Comparison of ENCODE assay signal across 35 mouse cellular contexts in genomic region chr11:6549770-6550169, GRCm38 (mm10). TPM values are rescaled to one million over a fixed set of nuclear protein-coding genes. Genes with fewer than 3 reads are reported as not detected.
"Had no signal": no experiment of that assay in that cellular context is flagged by ENCODE, and none has a peak within 500 bp of the region (broad histone marks: within the 10 kb centered on the region; RNA-seq: fewer than 3 reads in every experiment).

No protein-coding gene starts in this region.

- H3K4me3 ChIP-seq: heart, adult 2 months; heart, embryonic 12.5 days; heart, embryonic 13.5 days; heart, embryonic 15.5 days; hindbrain, embryonic 10.5 days; hindbrain, embryonic 12.5 days; hindbrain, embryonic 13.5 days; hindbrain, embryonic 15.5 days; intestine, embryonic 15.5 days; kidney, embryonic 15.5 days; layer of hippocampus, adult 2 months had no signal

- ATAC-seq: hindbrain, embryonic 16.5 days; hindbrain, postnatal 0 days; inflammation-experienced regulatory T-cells, adult 6 months; intestine, embryonic 15.5 days; intestine, embryonic 16.5 days; intestine, postnatal 0 days had no signal

- H3K4me2 ChIP-seq: heart, embryonic 11.5 days; heart, embryonic 12.5 days; heart, embryonic 13.5 days; heart, embryonic 15.5 days; hindbrain, embryonic 12.5 days; hindbrain, embryonic 13.5 days; hindbrain, embryonic 14.5 days; hindbrain, embryonic 15.5 days; intestine, embryonic 15.5 days; kidney, embryonic 15.5 days had no signal

- H3K36me3 ChIP-seq: heart, embryonic 15.5 days; hindbrain, embryonic 15.5 days had no signal

- H3K9ac ChIP-seq: heart, embryonic 12.5 days; heart, embryonic 13.5 days; heart, embryonic 15.5 days; hindbrain, embryonic 12.5 days; hindbrain, embryonic 13.5 days; hindbrain, embryonic 14.5 days; hindbrain, embryonic 15.5 days; intestine, embryonic 15.5 days; kidney, embryonic 15.5 days had no signal

- H3K9me3 ChIP-seq: heart, embryonic 12.5 days; heart, embryonic 13.5 days; heart, embryonic 15.5 days; hindbrain, embryonic 10.5 days; hindbrain, embryonic 12.5 days; hindbrain, embryonic 13.5 days; hindbrain, embryonic 15.5 days; intestine, embryonic 15.5 days; kidney, embryonic 15.5 days had no signal

- H3K27me3 ChIP-seq: heart, embryonic 12.5 days; heart, embryonic 13.5 days; heart, embryonic 15.5 days; hindbrain, embryonic 12.5 days; hindbrain, embryonic 13.5 days; hindbrain, embryonic 15.5 days; intestine, embryonic 15.5 days; kidney, embryonic 15.5 days had no signal

- DNase-seq: heart, adult 2 months; heart, postnatal 10 days; heart, postnatal 14 days; heart, postnatal 36 days; heart, postnatal 4 days; kidney, adult 11 months; kidney, adult 18-20 months; kidney, adult 2 months; kidney, adult 8-10 months; kidney, adult 9 months; kidney, postnatal 10 days; kidney, postnatal 14 days; kidney, postnatal 25 days; kidney, postnatal 36 days; kidney, postnatal 4 days; layer of hippocampus, adult 9-11 months; layer of hippocampus, postnatal 36 days had no signal

- H3K27ac ChIP-seq: heart, adult 2 months; heart, embryonic 13.5 days; heart, embryonic 15.5 days; hindbrain, embryonic 10.5 days; hindbrain, embryonic 12.5 days; hindbrain, embryonic 13.5 days; hindbrain, embryonic 14.5 days; hindbrain, embryonic 15.5 days; hindbrain, postnatal 0 days; intestine, embryonic 15.5 days; kidney, embryonic 15.5 days; kidney, postnatal 0 days; layer of hippocampus, adult 2 months had no signal

RNA-seq across cellular contexts. Expression of gene Nacad, which starts 56.1 kb away (rescaled TPM):
- polyA plus RNA-seq: inflammation-experienced regulatory T-cells, adult 6 months had no signal
